In genomic region chr14:122079428-122079827, GRCm38 (mm10) we compare ENCODE assay signal across 10 mouse cellular contexts. TPM values are rescaled to one million over a fixed set of nuclear protein-coding genes. Genes with fewer than 3 reads are reported as not detected.
A peak's percentile ranks its signal among the peaks of the same experiment; 100 is the strongest.
DNase-seq lines count a peak whose midpoint lies in the region; ATAC-seq and TF ChIP-seq lines count a peak whose summit lies in the region.
"Had no signal": no experiment of that assay in that cellular context is flagged by ENCODE, and none has a peak within 500 bp of the region (broad histone marks: within the 10 kb centered on the region; RNA-seq: fewer than 3 reads in every experiment).

No protein-coding gene starts in this region.

- H3K4me2 ChIP-seq in lung, embryonic 14.5 days, result no peak overlapping the region
- no peak overlapping the region for H3K4me2 ChIP-seq in forebrain, embryonic 13.5 days

- no peaks in the 10 kb centered on the region for H3K9me3 ChIP-seq in lung, embryonic 14.5 days (ENCODE audit: low read depth, low read length)
- H3K9me3 ChIP-seq in forebrain, embryonic 13.5 days (replicated peaks), result no peaks in the 10 kb centered on the region

- H3K36me3 ChIP-seq in lung, embryonic 14.5 days (ENCODE audit: insufficient read depth), result no peaks in the 10 kb centered on the region
- H3K36me3 ChIP-seq in forebrain, embryonic 13.5 days (ENCODE audit: poor library complexity, severe bottlenecking), result no peaks in the 10 kb centered on the region

- no peak for ATAC-seq in Patski
- ATAC-seq in hematopoietic stem cell, adult 5-6 weeks (replicated peaks in 1 of 2; ENCODE audit: insufficient read depth in 1 of 2, low FRiP score in 2 of 2, low TSS enrichment in 1 of 2, low read depth in 1 of 2, poor library complexity in 2 of 2, severe bottlenecking in 2 of 2), result peak; percentile 49 to 81
- no peak for ATAC-seq in lung, embryonic 14.5 days (ENCODE audit: insufficient read depth)
- no peak for ATAC-seq in forebrain, embryonic 13.5 days

- H3K27ac ChIP-seq in lung, embryonic 14.5 days (ENCODE audit: low read depth), result no peak overlapping the region
- no peak overlapping the region for H3K27ac ChIP-seq in forebrain, embryonic 13.5 days

- no peak overlapping the region for H3K9ac ChIP-seq in lung, embryonic 14.5 days
- no peak overlapping the region for H3K9ac ChIP-seq in forebrain, embryonic 13.5 days

- 49% methylated on average over 6 of the region's 6 CpGs for WGBS in lung, embryonic 14.5 days
- 44% methylated on average over 6 of the region's 6 CpGs for WGBS in forebrain, embryonic 13.5 days

- in situ Hi-C loops in Patski (cut with MboI; ENCODE audit: low pct_unique_long_range_greater_than_20kb), result no loop called here

- TF ChIP-seq CTCF in Patski (IDR thresholded peaks at IDR 0.05), result peak; percentile 62
- peak; percentile 63 for TF ChIP-seq CTCF in lung, embryonic 14.5 days (IDR thresholded peaks at IDR 0.05; ENCODE audit: low read depth)

- H3K27me3 ChIP-seq in Patski, result no peaks in the 10 kb centered on the region
- no peaks in the 10 kb centered on the region for H3K27me3 ChIP-seq in lung, embryonic 14.5 days (ENCODE audit: insufficient read depth, low read length)
- H3K27me3 ChIP-seq in forebrain, embryonic 13.5 days, result no peaks in the 10 kb centered on the region

- CTCF ChIA-PET in Patski (lab: Charles Lee), result interaction anchor here (0.7 to 1.6 kb wide), 2 partner anchors 18 to 29 kb away, joined by 3 read pairs; no protein-coding TSS in a partner anchor

- no peaks in the 10 kb centered on the region for H3K4me1 ChIP-seq in lung, embryonic 14.5 days (ENCODE audit: insufficient read depth)
- H3K4me1 ChIP-seq in forebrain, embryonic 13.5 days, result no peaks in the 10 kb centered on the region

- peak; percentile 45 to 62 for DNase-seq in left cerebral cortex, adult 18-20 months (ENCODE audit: low spot score in 2 of 2)
- no peak for DNase-seq in left cerebral cortex, adult 11 months (ENCODE audit: low spot score)
- no peak for DNase-seq in Patski (ENCODE audit: low read depth, low spot score)
- DNase-seq in cerebellum, adult 9-11 months, result peak; percentile 21
- DNase-seq in lung, embryonic 14.5 days, result peak; percentile 56
- DNase-seq in spleen, postnatal 4 days (ENCODE audit: low spot score in 2 of 2), result peak; percentile 69 to 92

- POLR2A ChIA-PET in Patski (lab: Charles Lee), result no interaction called here

- no peak overlapping the region for H3K4me3 ChIP-seq in lung, embryonic 14.5 days (ENCODE audit: low read depth, low read length)
- no peak overlapping the region for H3K4me3 ChIP-seq in forebrain, embryonic 13.5 days
- H3K4me3 ChIP-seq: megakaryocyte, embryonic 14.5 days had no signal

RNA-seq across cellular contexts. Expression of gene Tm9sf2, which starts 27.4 kb away (rescaled TPM):
- total RNA-seq in left cerebral cortex, adult 18-20 months (2021), result 100 to 1,000 TPM; 110 to 113 TPM
- 181 TPM for polyA plus RNA-seq in Patski (2021)
- 103 and 105 TPM in 2 replicates for total RNA-seq in hematopoietic stem cell, adult 5-6 weeks (2017)
- polyA plus RNA-seq in lung, embryonic 14.5 days (2014; fragmentation: Nextera tagmentation; extraction: Ambion mirVana), result 159 and 164 TPM in 2 replicates
- 103 and 112 TPM in 2 replicates for polyA plus RNA-seq in forebrain, embryonic 13.5 days (2015; fragmentation: Nextera tagmentation; extraction: Ambion mirVana)

RNA-seq across cellular contexts. Expression of gene Timm8a2, which starts 45.0 kb away (rescaled TPM):
- not detected for total RNA-seq in left cerebral cortex, adult 18-20 months (2021)
- polyA plus RNA-seq in Patski (2021), result not detected
- total RNA-seq in hematopoietic stem cell, adult 5-6 weeks (2017), result not detected in 2 replicates
- polyA plus RNA-seq in lung, embryonic 14.5 days (2014; fragmentation: Nextera tagmentation; extraction: Ambion mirVana), result not detected in 2 replicates
- not detected in 2 replicates for polyA plus RNA-seq in forebrain, embryonic 13.5 days (2015; fragmentation: Nextera tagmentation; extraction: Ambion mirVana)
- polyA plus RNA-seq: frontal cortex, adult 2 months had no signal

Comparison
In these comparisons a context has a peak if more than half of its experiments do, and no peak if none do; other contexts are left out.
1. DNase-seq: peak in left cerebral cortex, adult 18-20 months (2 of 2), cerebellum, adult 9-11 months (single experiment), lung, embryonic 14.5 days (single experiment) and spleen, postnatal 4 days (2 of 2); none in left cerebral cortex, adult 11 months (single experiment) and Patski (single experiment).
2. ATAC-seq: peak in hematopoietic stem cell, adult 5-6 weeks (2 of 2); none in Patski (single experiment), lung, embryonic 14.5 days (single experiment) and forebrain, embryonic 13.5 days (single experiment).